ENCODE assay signal across 17 mouse cellular contexts in genomic region chr2:163100551-163100950, GRCm38 (mm10). TPM values are rescaled to one million over a fixed set of nuclear protein-coding genes. Genes with fewer than 3 reads are reported as not detected.
"Had no signal": no experiment of that assay in that cellular context is flagged by ENCODE, and none has a peak within 500 bp of the region (broad histone marks: within the 10 kb centered on the region; RNA-seq: fewer than 3 reads in every experiment).

No protein-coding gene starts in this region.

- H3K36me3 ChIP-seq: limb, embryonic 12.5 days; liver, embryonic 12.5 days; midbrain, embryonic 13.5 days; stomach, embryonic 15.5 days had no signal

- H3K27me3 ChIP-seq: midbrain, embryonic 13.5 days; stomach, embryonic 15.5 days had no signal

- H3K27ac ChIP-seq: hindbrain, embryonic 14.5 days; kidney, postnatal 0 days; limb, embryonic 12.5 days; liver, embryonic 12.5 days; macrophage; midbrain, embryonic 13.5 days; stomach, embryonic 15.5 days had no signal

- H3K9ac ChIP-seq: hindbrain, embryonic 14.5 days; limb, embryonic 12.5 days; liver, embryonic 12.5 days; midbrain, embryonic 13.5 days; stomach, embryonic 15.5 days had no signal

- DNase-seq: kidney, adult 9 months; kidney, postnatal 36 days; spleen, adult 18-20 months; thymus, adult 2 months had no signal

- H3K4me3 ChIP-seq: limb, embryonic 12.5 days; liver, embryonic 12.5 days; midbrain, embryonic 13.5 days; stomach, embryonic 15.5 days had no signal

- H3K4me2 ChIP-seq: hindbrain, embryonic 14.5 days; limb, embryonic 12.5 days; liver, embryonic 12.5 days; midbrain, embryonic 13.5 days; stomach, embryonic 15.5 days had no signal

- ATAC-seq: intestine, embryonic 16.5 days; liver, embryonic 12.5 days; midbrain, embryonic 13.5 days had no signal

- H3K9me3 ChIP-seq: limb, embryonic 12.5 days; liver, embryonic 12.5 days; midbrain, embryonic 13.5 days; stomach, embryonic 15.5 days had no signal

- H3K4me1 ChIP-seq: liver, embryonic 12.5 days; stomach, embryonic 15.5 days had no signal

RNA-seq across cellular contexts. Expression of gene Gtsf1l, which starts 12.9 kb away (rescaled TPM):
- total RNA-seq: layer of hippocampus, adult 18-20 months; layer of hippocampus, postnatal 10 days; left cerebral cortex, postnatal 36 days; midbrain, postnatal 0 days had no signal
- polyA plus RNA-seq: intestine, embryonic 16.5 days; kidney, postnatal 0 days; limb, embryonic 12.5 days; liver, embryonic 12.5 days; macrophage; midbrain, embryonic 13.5 days; midbrain, postnatal 0 days; neural tube, embryonic 14.5 days; stomach, embryonic 15.5 days; thymus, adult 2 months had no signal
